Mouse (Mus musculus): ENCODE results near the gene Fam136a. TPM values are rescaled to one million over a fixed set of nuclear protein-coding genes. Genes with fewer than 3 reads are reported as not detected.

The Fam136a gene
- polyA plus RNA-seq (2012; fragmentation: generic; extraction: Trizol), result 32.0 TPM
- long read RNA-seq, experiment 1, transcript Fam136a-201 (3 exons, 1,643 nt), result major isoform, 75 of 78 reads
- long read RNA-seq, experiment 1, partial matches to known transcripts, result 1 of 78 reads
- long read RNA-seq, experiment 1, other reads (novel, unspliced or antisense), result 2 of 78 reads
- long read RNA-seq, experiment 2, transcript Fam136a-201 (3 exons, 1,643 nt), result major isoform, 306 of 312 reads
- long read RNA-seq, experiment 2, partial matches to known transcripts, result 0 of 312 reads
- long read RNA-seq, experiment 2, other reads (novel, unspliced or antisense), result 6 of 312 reads

GRCm38 (mm10) chr6:86365371-86366124, at the start of gene Fam136a:
Gene Fam136a, plus strand, starts transcription at chr6:86365646.
- peak within 1 kb of the TSS; percentile 71 for H3ac ChIP-seq (ENCODE audit: control insufficient read depth, insufficient read length, low read depth)
- peaks cover 16% of the 10 kb centered on the region for H3K79me2 ChIP-seq (ENCODE audit: control insufficient read depth, insufficient read depth)
- peak within 1 kb of the TSS; percentile 63 for H3K4me3 ChIP-seq (ENCODE audit: insufficient read depth, poor library complexity, severe bottlenecking)
- peaks cover 17% of the 10 kb centered on the region for H3K36me3 ChIP-seq (ENCODE audit: control insufficient read depth, insufficient read depth)
- H3K79me3 ChIP-seq (ENCODE audit: low read depth), result peaks cover 3% of the 10 kb centered on the region
- H3K27me3 ChIP-seq (ENCODE audit: control insufficient read depth, insufficient read depth, insufficient read length), result no peaks in the 10 kb centered on the region
- TF ChIP-seq CTCF (IDR thresholded peaks at IDR 0.05; ENCODE audit: control insufficient read depth, insufficient read depth, insufficient read length) (peak; percentile 84), MYOG (IDR thresholded peaks at IDR 0.05; ENCODE audit: control insufficient read depth, extremely low read depth, insufficient read length) (no peak), MAX (IDR thresholded peaks at IDR 0.05) (peak; percentile 70)

GRCm38 (mm10) chr6:86317066-86317465, 48.4 kb upstream of the Fam136a start:
- H3K4me3 ChIP-seq (ENCODE audit: insufficient read depth, poor library complexity, severe bottlenecking), result no peak overlapping the region
- no peaks in the 10 kb centered on the region for H3K79me3 ChIP-seq (ENCODE audit: low read depth)
- H3K27me3 ChIP-seq (ENCODE audit: control insufficient read depth, insufficient read depth, insufficient read length), result no peaks in the 10 kb centered on the region
- TF ChIP-seq MYOD1 (IDR thresholded peaks at IDR 0.05; ENCODE audit: control insufficient read depth, insufficient read length, low read depth) (no peak), CTCF (IDR thresholded peaks at IDR 0.05; ENCODE audit: control insufficient read depth, insufficient read depth, insufficient read length) (no peak)
- H3ac ChIP-seq (ENCODE audit: control insufficient read depth, insufficient read length, low read depth), result no peak overlapping the region
- H3K36me3 ChIP-seq (ENCODE audit: control insufficient read depth, insufficient read depth), result no peaks in the 10 kb centered on the region
- H3K79me2 ChIP-seq (ENCODE audit: control insufficient read depth, insufficient read depth), result no peaks in the 10 kb centered on the region

DNA sequence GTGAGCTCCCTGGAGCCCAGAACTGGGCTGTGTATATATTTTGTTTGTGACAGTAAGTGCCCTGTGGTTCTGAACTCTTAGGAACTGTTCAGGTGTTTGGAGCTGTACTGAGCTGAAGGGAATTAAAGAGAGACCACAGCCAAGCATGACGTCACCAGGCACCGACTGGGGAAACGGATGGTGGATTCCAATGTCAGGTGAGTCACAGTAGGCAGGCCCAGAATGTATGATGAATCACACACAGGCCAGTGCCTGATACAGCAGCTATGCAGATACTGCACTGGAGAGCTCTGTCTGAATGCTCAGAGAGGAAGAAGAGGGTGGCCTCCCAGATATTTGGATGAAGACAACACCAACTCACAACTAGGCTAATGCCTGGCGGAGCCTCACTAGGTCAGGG, 46.6 kb upstream of the Fam136a start:
- H3K4me3 ChIP-seq (ENCODE audit: insufficient read depth, poor library complexity, severe bottlenecking), result no peak overlapping the region

GRCm38 (mm10) chr6:86322031-86322563, 43.3 kb upstream of the Fam136a start:
- Histone ChIP-seq H3K27me3 (ENCODE audit: control insufficient read depth, insufficient read depth, insufficient read length) (no peaks in the 10 kb centered on the region), H3K4me3 (ENCODE audit: insufficient read depth, poor library complexity, severe bottlenecking) (no peak overlapping the region), H3K79me2 (ENCODE audit: control insufficient read depth, insufficient read depth) (no peaks in the 10 kb centered on the region), H3ac (ENCODE audit: control insufficient read depth, insufficient read length, low read depth) (no peak overlapping the region), H3K79me3 (ENCODE audit: low read depth) (no peaks in the 10 kb centered on the region), H3K36me3 (ENCODE audit: control insufficient read depth, insufficient read depth) (no peaks in the 10 kb centered on the region)
- TF ChIP-seq MYOD1 (IDR thresholded peaks at IDR 0.05; ENCODE audit: control insufficient read depth, insufficient read length, low read depth) (no peak), CTCF (IDR thresholded peaks at IDR 0.05; ENCODE audit: control insufficient read depth, insufficient read depth, insufficient read length) (no peak), USF1 (IDR thresholded peaks at IDR 0.05; ENCODE audit: low read depth) (no peak), MAX (IDR thresholded peaks at IDR 0.05) (no peak), FOSL1 (IDR thresholded peaks at IDR 0.05; ENCODE audit: insufficient read depth, low read length, poor library complexity, severe bottlenecking) (no peak), MYOG (IDR thresholded peaks at IDR 0.05; ENCODE audit: control insufficient read depth, extremely low read depth, insufficient read length) (no peak), CEBPB (IDR thresholded peaks at IDR 0.05; ENCODE audit: low read depth) (no peak)

More for the DNA sequence above, 46.6 kb upstream of the Fam136a start:
- no peaks in the 10 kb centered on the region for H3K36me3 ChIP-seq (ENCODE audit: control insufficient read depth, insufficient read depth)
- no peak for TF ChIP-seq CTCF (IDR thresholded peaks at IDR 0.05; ENCODE audit: control insufficient read depth, insufficient read depth, insufficient read length)
- TF ChIP-seq USF1 (IDR thresholded peaks at IDR 0.05; ENCODE audit: low read depth), result no peak
- TF ChIP-seq MYOD1 (IDR thresholded peaks at IDR 0.05; ENCODE audit: control insufficient read depth, insufficient read length, low read depth), result peak; percentile 37
- no peak for TF ChIP-seq CEBPB (IDR thresholded peaks at IDR 0.05; ENCODE audit: low read depth)
- peak; percentile 61 for TF ChIP-seq FOSL1 (IDR thresholded peaks at IDR 0.05; ENCODE audit: insufficient read depth, low read length, poor library complexity, severe bottlenecking)
- no peak for TF ChIP-seq MYOG (IDR thresholded peaks at IDR 0.05; ENCODE audit: control insufficient read depth, extremely low read depth, insufficient read length)
- H3ac ChIP-seq (ENCODE audit: control insufficient read depth, insufficient read length, low read depth), result no peak overlapping the region
- no peaks in the 10 kb centered on the region for H3K79me2 ChIP-seq (ENCODE audit: control insufficient read depth, insufficient read depth)
- no peaks in the 10 kb centered on the region for H3K27me3 ChIP-seq (ENCODE audit: control insufficient read depth, insufficient read depth, insufficient read length)
- no peaks in the 10 kb centered on the region for H3K79me3 ChIP-seq (ENCODE audit: low read depth)

DNA sequence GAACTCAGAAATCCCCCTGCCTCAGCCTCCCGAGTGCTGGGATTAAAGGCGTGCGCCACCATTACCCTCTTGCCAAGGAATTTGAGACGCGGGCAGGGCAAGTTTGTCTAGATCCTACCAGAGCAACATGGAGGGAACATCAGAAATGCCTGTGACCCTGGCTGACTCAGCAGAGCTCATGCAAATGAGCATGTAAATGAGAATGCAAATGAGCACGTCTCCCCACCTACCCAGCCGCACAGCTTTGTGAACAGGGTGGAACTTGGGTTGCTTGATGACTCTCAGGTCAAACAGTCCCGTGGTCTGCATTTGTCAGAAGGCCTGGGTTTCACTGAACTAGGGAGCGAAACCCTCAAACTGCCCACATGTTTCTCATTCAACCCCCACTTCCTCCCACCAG, 42.5 kb upstream of the Fam136a start:
- Histone ChIP-seq H3K27me3 (ENCODE audit: control insufficient read depth, insufficient read depth, insufficient read length) (no peaks in the 10 kb centered on the region), H3K36me3 (ENCODE audit: control insufficient read depth, insufficient read depth) (no peaks in the 10 kb centered on the region), H3K79me3 (ENCODE audit: low read depth) (no peaks in the 10 kb centered on the region), H3K4me3 (ENCODE audit: insufficient read depth, poor library complexity, severe bottlenecking) (no peak overlapping the region), H3K79me2 (ENCODE audit: control insufficient read depth, insufficient read depth) (no peaks in the 10 kb centered on the region), H3ac (ENCODE audit: control insufficient read depth, insufficient read length, low read depth) (no peak overlapping the region)
- no peak for TF ChIP-seq MAX (IDR thresholded peaks at IDR 0.05)
- TF ChIP-seq FOSL1 (IDR thresholded peaks at IDR 0.05; ENCODE audit: insufficient read depth, low read length, poor library complexity, severe bottlenecking), result no peak
- TF ChIP-seq MYOD1 (IDR thresholded peaks at IDR 0.05; ENCODE audit: control insufficient read depth, insufficient read length, low read depth), result no peak
- TF ChIP-seq MYOG (IDR thresholded peaks at IDR 0.05; ENCODE audit: control insufficient read depth, extremely low read depth, insufficient read length), result no peak
